Mouse (Mus musculus): ENCODE results near the gene Bpifc. TPM values are rescaled to one million over a fixed set of nuclear protein-coding genes. Genes with fewer than 3 reads are reported as not detected.
"Not testable (repeated sequence)": the region's sequence is repeated elsewhere in the genome, so short reads cannot be mapped to it uniquely, and the experiment has no call there.

The Bpifc gene
- polyA plus RNA-seq, 1 experiment from 2014 or later = not detected

GRCm38 (mm10) chr10:86046371-86046770 lies 34.7 kb upstream of the Bpifc start:
- no peak overlapping the region for H3K9ac ChIP-seq (ENCODE audit: low read depth, low read length)
- no peak overlapping the region for H3K4me2 ChIP-seq
- H3K4me3 ChIP-seq (ENCODE audit: low read depth, low read length) = no peak overlapping the region
- no peaks in the 10 kb centered on the region for H3K4me1 ChIP-seq (ENCODE audit: control insufficient read depth, insufficient read depth, low read length)
- no peaks in the 10 kb centered on the region for H3K27me3 ChIP-seq (ENCODE audit: control insufficient read depth, insufficient read depth, low read length)
- no peak for ATAC-seq (replicated peaks; ENCODE audit: insufficient number of reproducible peaks, low FRiP score, low TSS enrichment)
- H3K9me3 ChIP-seq (replicated peaks; ENCODE audit: control insufficient read depth, low read length) = no peaks in the 10 kb centered on the region
- peaks cover 3% of the 10 kb centered on the region; the same call in 1 of the 2 replicates for H3K36me3 ChIP-seq (ENCODE audit: control insufficient read depth, insufficient read depth, low read length)
- WGBS (ENCODE audit: insufficient replicate concordance) = 93% methylated on average over 1 of the region's 1 CpGs
- H3K27ac ChIP-seq (ENCODE audit: low read depth, low read length) = no peak overlapping the region

GRCm38 (mm10) chr10:86044066-86044465 lies 32.4 kb upstream of the Bpifc start:
- WGBS (ENCODE audit: insufficient replicate concordance) = 90% methylated on average over 8 of the region's 8 CpGs
- Histone ChIP-seq H3K27ac (ENCODE audit: low read depth, low read length) (no peak overlapping the region), H3K9ac (ENCODE audit: low read depth, low read length) (no peak overlapping the region), H3K4me1 (ENCODE audit: control insufficient read depth, insufficient read depth, low read length) (no peaks in the 10 kb centered on the region), H3K4me2 (no peak overlapping the region), H3K4me3 (ENCODE audit: low read depth, low read length) (no peak overlapping the region), H3K27me3 (ENCODE audit: control insufficient read depth, insufficient read depth, low read length) (no peaks in the 10 kb centered on the region), H3K9me3 (replicated peaks; ENCODE audit: control insufficient read depth, low read length) (no peaks in the 10 kb centered on the region), H3K36me3 (ENCODE audit: control insufficient read depth, insufficient read depth, low read length) (peaks cover 3% of the 10 kb centered on the region; the same call in 1 of the 2 replicates)
- no peak for ATAC-seq (replicated peaks; ENCODE audit: insufficient number of reproducible peaks, low FRiP score, low TSS enrichment)

GRCm38 (mm10) chr10:86043651-86044050 lies 32.0 kb upstream of the Bpifc start:
- H3K4me1 ChIP-seq (ENCODE audit: control insufficient read depth, insufficient read depth, low read length) = no peaks in the 10 kb centered on the region
- H3K27ac ChIP-seq (ENCODE audit: low read depth, low read length) = no peak overlapping the region
- 84% methylated on average over 4 of the region's 4 CpGs for WGBS (ENCODE audit: insufficient replicate concordance)
- no peak overlapping the region for H3K4me3 ChIP-seq (ENCODE audit: low read depth, low read length)
- H3K4me2 ChIP-seq = no peak overlapping the region
- H3K9me3 ChIP-seq (replicated peaks; ENCODE audit: control insufficient read depth, low read length) = no peaks in the 10 kb centered on the region
- ATAC-seq (replicated peaks; ENCODE audit: insufficient number of reproducible peaks, low FRiP score, low TSS enrichment) = no peak
- no peaks in the 10 kb centered on the region for H3K27me3 ChIP-seq (ENCODE audit: control insufficient read depth, insufficient read depth, low read length)
- H3K36me3 ChIP-seq (ENCODE audit: control insufficient read depth, insufficient read depth, low read length) = peaks cover 3% of the 10 kb centered on the region; the same call in 1 of the 2 replicates
- H3K9ac ChIP-seq (ENCODE audit: low read depth, low read length) = no peak overlapping the region

- ATAC-seq (replicated peaks; ENCODE audit: insufficient number of reproducible peaks, low FRiP score, low TSS enrichment) = no peak
- H3K9me3 ChIP-seq (replicated peaks; ENCODE audit: control insufficient read depth, low read length) = no peaks in the 10 kb centered on the region
- 94% methylated on average over 2 of the region's 2 CpGs for WGBS (ENCODE audit: insufficient replicate concordance)
- H3K36me3 ChIP-seq (ENCODE audit: control insufficient read depth, insufficient read depth, low read length) = no peaks in the 10 kb centered on the region; the same call in 1 of the 2 replicates
- no peak overlapping the region for H3K9ac ChIP-seq (ENCODE audit: low read depth, low read length)
- H3K4me3 ChIP-seq (ENCODE audit: low read depth, low read length) = no peak overlapping the region
- H3K4me2 ChIP-seq = no peak overlapping the region
- no peaks in the 10 kb centered on the region for H3K4me1 ChIP-seq (ENCODE audit: control insufficient read depth, insufficient read depth, low read length)
- H3K27ac ChIP-seq (ENCODE audit: low read depth, low read length) = no peak overlapping the region
- no peaks in the 10 kb centered on the region for H3K27me3 ChIP-seq (ENCODE audit: control insufficient read depth, insufficient read depth, low read length)
Observed at GRCm38 (mm10) chr10:86034007-86034728, 22.5 kb upstream of the Bpifc start.

- H3K9me3 ChIP-seq (replicated peaks; ENCODE audit: control insufficient read depth, low read length) = no peaks in the 10 kb centered on the region
- no peak for ATAC-seq (replicated peaks; ENCODE audit: insufficient number of reproducible peaks, low FRiP score, low TSS enrichment)
- 85% methylated on average over 3 of the region's 3 CpGs for WGBS (ENCODE audit: insufficient replicate concordance)
- H3K36me3 ChIP-seq (ENCODE audit: control insufficient read depth, insufficient read depth, low read length) = no peaks in the 10 kb centered on the region; the same call in none of the 2 replicates
- H3K27ac ChIP-seq (ENCODE audit: low read depth, low read length) = no peak overlapping the region
- no peak overlapping the region for H3K4me2 ChIP-seq
- H3K27me3 ChIP-seq (ENCODE audit: control insufficient read depth, insufficient read depth, low read length) = no peaks in the 10 kb centered on the region
- H3K9ac ChIP-seq (ENCODE audit: low read depth, low read length) = no peak overlapping the region
- H3K4me3 ChIP-seq (ENCODE audit: low read depth, low read length) = no peak overlapping the region
- no peaks in the 10 kb centered on the region for H3K4me1 ChIP-seq (ENCODE audit: control insufficient read depth, insufficient read depth, low read length)
Observed at GRCm38 (mm10) chr10:86032517-86032916, 20.8 kb upstream of the Bpifc start.

- no peak overlapping the region for H3K9ac ChIP-seq (ENCODE audit: low read depth, low read length)
- 89% methylated on average over 7 of the region's 7 CpGs for WGBS (ENCODE audit: insufficient replicate concordance)
- no peak for ATAC-seq (replicated peaks; ENCODE audit: insufficient number of reproducible peaks, low FRiP score, low TSS enrichment)
- H3K27ac ChIP-seq (ENCODE audit: low read depth, low read length) = no peak overlapping the region
- H3K4me1 ChIP-seq (ENCODE audit: control insufficient read depth, insufficient read depth, low read length) = no peaks in the 10 kb centered on the region
- no peak overlapping the region for H3K4me3 ChIP-seq (ENCODE audit: low read depth, low read length)
- no peak overlapping the region for H3K4me2 ChIP-seq
- H3K27me3 ChIP-seq (ENCODE audit: control insufficient read depth, insufficient read depth, low read length) = no peaks in the 10 kb centered on the region
- no peaks in the 10 kb centered on the region; the same call in none of the 2 replicates for H3K36me3 ChIP-seq (ENCODE audit: control insufficient read depth, insufficient read depth, low read length)
- no peaks in the 10 kb centered on the region for H3K9me3 ChIP-seq (replicated peaks; ENCODE audit: control insufficient read depth, low read length)
Observed at GRCm38 (mm10) chr10:86030743-86031142, 19.0 kb upstream of the Bpifc start.

GRCm38 (mm10) chr10:86026807-86027206 lies 15.1 kb upstream of the Bpifc start:
- 62% methylated on average over 1 of the region's 1 CpGs for WGBS (ENCODE audit: insufficient replicate concordance)
- ATAC-seq (replicated peaks; ENCODE audit: insufficient number of reproducible peaks, low FRiP score, low TSS enrichment); H3K36me3 ChIP-seq (ENCODE audit: control insufficient read depth, insufficient read depth, low read length); H3K27ac ChIP-seq (ENCODE audit: low read depth, low read length); H3K9ac ChIP-seq (ENCODE audit: low read depth, low read length); H3K27me3 ChIP-seq (ENCODE audit: control insufficient read depth, insufficient read depth, low read length); H3K4me1 ChIP-seq (ENCODE audit: control insufficient read depth, insufficient read depth, low read length); H3K4me3 ChIP-seq (ENCODE audit: low read depth, low read length); H3K4me2 ChIP-seq; H3K9me3 ChIP-seq (replicated peaks; ENCODE audit: control insufficient read depth, low read length): not testable (repeated sequence)

GRCm38 (mm10) chr10:86026354-86026753 lies 14.7 kb upstream of the Bpifc start:
- no peaks in the 10 kb centered on the region for H3K27me3 ChIP-seq (ENCODE audit: control insufficient read depth, insufficient read depth, low read length)
- H3K4me1 ChIP-seq (ENCODE audit: control insufficient read depth, insufficient read depth, low read length) = no peaks in the 10 kb centered on the region; the same call in 1 of the 2 replicates
- no peak overlapping the region for H3K9ac ChIP-seq (ENCODE audit: low read depth, low read length)
- peak overlapping the region; percentile 19; the same call in 1 of the 2 replicates for H3K4me2 ChIP-seq
- ATAC-seq (replicated peaks; ENCODE audit: insufficient number of reproducible peaks, low FRiP score, low TSS enrichment) = peak; percentile 69
- no peaks in the 10 kb centered on the region; the same call in none of the 2 replicates for H3K36me3 ChIP-seq (ENCODE audit: control insufficient read depth, insufficient read depth, low read length)
- peak overlapping the region; percentile 57 for H3K27ac ChIP-seq (ENCODE audit: low read depth, low read length)
- H3K9me3 ChIP-seq (replicated peaks; ENCODE audit: control insufficient read depth, low read length) = no peaks in the 10 kb centered on the region
- 72% methylated on average over 3 of the region's 3 CpGs for WGBS (ENCODE audit: insufficient replicate concordance)
- no peak overlapping the region for H3K4me3 ChIP-seq (ENCODE audit: low read depth, low read length)

- no peak for ATAC-seq (replicated peaks; ENCODE audit: insufficient number of reproducible peaks, low FRiP score, low TSS enrichment)
- peak overlapping the region; percentile 19; the same call in 1 of the 2 replicates for H3K4me2 ChIP-seq
- 83% methylated on average over 2 of the region's 2 CpGs for WGBS (ENCODE audit: insufficient replicate concordance)
- no peaks in the 10 kb centered on the region; the same call in 1 of the 2 replicates for H3K4me1 ChIP-seq (ENCODE audit: control insufficient read depth, insufficient read depth, low read length)
- no peak overlapping the region for H3K4me3 ChIP-seq (ENCODE audit: low read depth, low read length)
- no peaks in the 10 kb centered on the region for H3K9me3 ChIP-seq (replicated peaks; ENCODE audit: control insufficient read depth, low read length)
- H3K27me3 ChIP-seq (ENCODE audit: control insufficient read depth, insufficient read depth, low read length) = no peaks in the 10 kb centered on the region
- no peak overlapping the region for H3K9ac ChIP-seq (ENCODE audit: low read depth, low read length)
- H3K36me3 ChIP-seq (ENCODE audit: control insufficient read depth, insufficient read depth, low read length) = no peaks in the 10 kb centered on the region; the same call in none of the 2 replicates
- peak overlapping the region; percentile 57 for H3K27ac ChIP-seq (ENCODE audit: low read depth, low read length)
Observed at GRCm38 (mm10) chr10:86025906-86026305, 14.2 kb upstream of the Bpifc start.
